Mouse (Mus musculus) embryonic facial prominence, embryonic 11.5 days (tissue): ENCODE data around the gene Atp9a. TPM values are rescaled to one million over a fixed set of nuclear protein-coding genes. Genes with fewer than 3 reads are reported as not detected.
A peak's percentile ranks its signal among the peaks of the same experiment; 100 is the strongest.

Source experiments
- ATAC-seq: fragments of 200-750 bp; cut with Nextera tagmentation; replicated peaks from 2 replicates; pipeline ENCODE4 v1.8.0; 2017; ENCODE audit warnings: low read depth; ENCODE audit not compliant: insufficient number of reproducible peaks, low FRiP score, low TSS enrichment
- DNase-seq: peaks from one replicate; pipeline ENCODE4 v3.0.0-alpha.2; 2015; ENCODE audit warnings: low spot score
- H3K27ac ChIP-seq: fragments of 300-500 bp; sonication (generic); replicated peaks from 2 replicates; pipeline ENCODE4 v1.5.1; 2014; ENCODE audit warnings: mild to moderate bottlenecking, low read depth, low read length, control low read depth
- H3K27me3 ChIP-seq: fragments of 300-500 bp; sonication (generic); 2 replicates; pipeline ENCODE4 v1.6.1; 2014; ENCODE audit warnings: mild to moderate bottlenecking, low read length, moderate library complexity, mixed read lengths; ENCODE audit not compliant: control insufficient read depth, insufficient read depth
- H3K36me3 ChIP-seq: fragments of 300-500 bp; sonication (generic); replicated peaks from 2 replicates; pipeline ENCODE4 v1.6.1; 2014; ENCODE audit warnings: low read depth, mild to moderate bottlenecking, low read length, moderate library complexity, mixed read lengths; ENCODE audit not compliant: control insufficient read depth, insufficient read depth
- H3K4me1 ChIP-seq: fragments of 300-500 bp; sonication (generic); 2 replicates; pipeline ENCODE4 v1.6.1; 2014; ENCODE audit warnings: low read length, mixed read lengths; ENCODE audit not compliant: control insufficient read depth, insufficient read depth
- H3K4me2 ChIP-seq: fragments of 300-500 bp; sonication (generic); 2 replicates; pipeline ENCODE4 v1.6.1; 2014; ENCODE audit warnings: low read depth, mild to moderate bottlenecking, control low read depth, low read length, moderate library complexity
- H3K4me3 ChIP-seq: fragments of 300-500 bp; sonication (generic); 2 replicates; pipeline ENCODE4 v1.5.1; 2014; ENCODE audit warnings: low read depth, low read length, control low read depth
- H3K9ac ChIP-seq: fragments of 300-500 bp; sonication (generic); replicated peaks from 2 replicates; pipeline ENCODE4 v1.6.1; 2014; ENCODE audit warnings: mild to moderate bottlenecking, control low read depth, low read length
- H3K9me3 ChIP-seq: fragments of 300-500 bp; sonication (generic); replicated peaks from 2 replicates; pipeline ENCODE4 v1.6.1; 2016; ENCODE audit warnings: mild to moderate bottlenecking, low read length, inconsistent platforms, mixed read lengths; ENCODE audit not compliant: control insufficient read depth
- WGBS: fragments of 180-500 bp; shearing (Covaris S2); extraction: QIAGEN DNeasy Blood & Tissue Kit; methylation state at CpG from one replicate; pipeline ENCODE4 v1.1.7; 2014; 5-methylcytosine and 5-hydroxymethylcytosine counted together
- microRNA-seq: library from miRNA; unstranded; fragments of <30 nt; microRNA quantifications from one replicate; pipeline ENCODE4, GENCODE M21; 2016; ENCODE audit warnings: borderline number of aligned reads
- polyA plus RNA-seq: library from polyadenylated mRNA; unstranded; fragments of >200 nt; fragmentation: Nextera tagmentation; extraction: Ambion mirVana; gene quantifications from 2 replicates; pipeline ENCODE4 v1.2.1, GENCODE M21; 2014

The Atp9a gene
- polyA plus RNA-seq, 1 experiment from 2014 or later: 10.4 TPM

GRCm38 (mm10) chr2:168589368-168590167, 152.6 kb downstream of the Atp9a start:
- Histone ChIP-seq H3K27me3 (peaks cover 22% of the 10 kb centered on the region), H3K4me1 (peaks cover 6% of the 10 kb centered on the region; the same call in 1 of the 2 replicates), H3K9me3 (no peaks in the 10 kb centered on the region), H3K9ac (peak overlapping the region; percentile 32; the same call in 1 of the 2 replicates), H3K36me3 (no peaks in the 10 kb centered on the region), H3K4me3 (peak overlapping the region; percentile 40), H3K27ac (no peak overlapping the region), H3K4me2 (peak overlapping the region; percentile 68)
- ATAC-seq (no peak), DNase-seq (no peak)
- 6% methylated on average over 21 of the region's 21 CpGs for WGBS

- DNase-seq: no peak
- no peak for ATAC-seq
- no peaks in the 10 kb centered on the region for H3K36me3 ChIP-seq
- no peak overlapping the region for H3K9ac ChIP-seq
- H3K27ac ChIP-seq: no peak overlapping the region
- no peak overlapping the region for H3K4me2 ChIP-seq
- H3K4me3 ChIP-seq: no peak overlapping the region
- 61% methylated on average over 11 of the region's 11 CpGs for WGBS
- peaks cover 6% of the 10 kb centered on the region; the same call in 1 of the 2 replicates for H3K4me1 ChIP-seq
- peaks cover 22% of the 10 kb centered on the region for H3K27me3 ChIP-seq
- H3K9me3 ChIP-seq: no peaks in the 10 kb centered on the region
Observed at GRCm38 (mm10) chr2:168588591-168589367, 153.4 kb downstream of the Atp9a start.

- DNase-seq: no peak
- 80% methylated on average over 8 of the region's 8 CpGs for WGBS
- H3K4me3 ChIP-seq: no peak overlapping the region
- ATAC-seq: no peak
- H3K4me2 ChIP-seq: no peak overlapping the region
- H3K4me1 ChIP-seq: peaks cover 6% of the 10 kb centered on the region; the same call in 1 of the 2 replicates
- no peaks in the 10 kb centered on the region for H3K9me3 ChIP-seq
- no peak overlapping the region for H3K9ac ChIP-seq
- no peak overlapping the region for H3K27ac ChIP-seq
- no peaks in the 10 kb centered on the region for H3K36me3 ChIP-seq
- peaks cover 22% of the 10 kb centered on the region for H3K27me3 ChIP-seq
Observed at GRCm38 (mm10) chr2:168587159-168587558, 155.1 kb downstream of the Atp9a start.

- Histone ChIP-seq H3K9ac (no peak overlapping the region), H3K4me1 (peaks cover 6% of the 10 kb centered on the region; the same call in 1 of the 2 replicates), H3K36me3 (no peaks in the 10 kb centered on the region), H3K27ac (no peak overlapping the region), H3K27me3 (peaks cover 22% of the 10 kb centered on the region), H3K9me3 (no peaks in the 10 kb centered on the region), H3K4me3 (no peak overlapping the region), H3K4me2 (no peak overlapping the region)
- DNase-seq (no peak), ATAC-seq (no peak)
- 90% methylated on average over 12 of the region's 12 CpGs for WGBS
Observed at GRCm38 (mm10) chr2:168586512-168586911, 155.7 kb downstream of the Atp9a start.

GRCm38 (mm10) chr2:168584857-168585256, 157.4 kb downstream of the Atp9a start:
- DNase-seq: no peak
- peaks cover 9% of the 10 kb centered on the region for H3K27me3 ChIP-seq
- no peaks in the 10 kb centered on the region for H3K36me3 ChIP-seq
- peaks cover 11% of the 10 kb centered on the region for H3K4me1 ChIP-seq
- 74% methylated on average over 6 of the region's 6 CpGs for WGBS
- H3K27ac ChIP-seq: no peak overlapping the region
- H3K4me2 ChIP-seq: no peak overlapping the region
- H3K4me3 ChIP-seq: no peak overlapping the region
- H3K9ac ChIP-seq: no peak overlapping the region
- ATAC-seq: no peak
- no peaks in the 10 kb centered on the region for H3K9me3 ChIP-seq

Small RNA genes lying within 50 kb of the gene (microRNA-seq; reads per million reads assigned to microRNA genes)
- gene Mir7004: not detected

Other genes with a start within 250 kb of the Atp9a start
- gene Nfatc2, start 140.8 kb downstream of the Atp9a start, polyA plus RNA-seq: 0.87 and 1.1 TPM in 2 replicates
- 12.3 and 13.3 TPM in 2 replicates for gene Sall4, start 25.5 kb upstream of the Atp9a start, polyA plus RNA-seq
- 42.1 and 44.0 TPM in 2 replicates for gene Zfp64, start 213.2 kb upstream of the Atp9a start, polyA plus RNA-seq